Mouse (Mus musculus) kidney, postnatal 0 days (tissue): ENCODE data around the gene Ralgds. TPM values are rescaled to one million over a fixed set of nuclear protein-coding genes. Genes with fewer than 3 reads are reported as not detected.

Experiments used
- ATAC-seq: fragments of 200-750 bp; cut with Nextera tagmentation; replicated peaks from 2 replicates; pipeline ENCODE4 v1.8.0; 2017; ENCODE audit warnings: low read depth, moderate number of reproducible peaks, moderate TSS enrichment, moderate library complexity; ENCODE audit not compliant: low FRiP score
- DNase-seq: peaks from one replicate; pipeline ENCODE4 v3.0.0-alpha.2; 2016; ENCODE audit warnings: low spot score
- H3K27ac ChIP-seq: fragments of 300-500 bp; sonication (generic); 2 replicates; pipeline ENCODE4 v1.5.1; 2014; ENCODE audit warnings: mild to moderate bottlenecking
- H3K27me3 ChIP-seq: fragments of 300-500 bp; sonication (generic); 2 replicates; pipeline ENCODE4 v1.6.1; 2014; ENCODE audit warnings: low read length, mixed read lengths; ENCODE audit not compliant: insufficient read depth
- H3K36me3 ChIP-seq: fragments of 300-500 bp; sonication (generic); 2 replicates; pipeline ENCODE4 v1.6.1; 2014; ENCODE audit warnings: low read length, mixed read lengths; ENCODE audit not compliant: insufficient read depth
- H3K4me1 ChIP-seq: fragments of 300-500 bp; sonication (generic); replicated peaks from 2 replicates; pipeline ENCODE4 v1.6.1; 2014; ENCODE audit warnings: antibody characterized with exemption, low read length, mixed read lengths; ENCODE audit not compliant: insufficient read depth
- H3K4me2 ChIP-seq: fragments of 300-500 bp; sonication (generic); 2 replicates; pipeline ENCODE4 v1.6.1; 2014; ENCODE audit warnings: mild to moderate bottlenecking, low read length, moderate library complexity, mixed read lengths
- H3K4me3 ChIP-seq: fragments of 300-500 bp; sonication (generic); replicated peaks from 2 replicates; pipeline ENCODE4 v1.5.1; 2014; ENCODE audit warnings: low read depth, low read length
- H3K9ac ChIP-seq: fragments of 300-500 bp; sonication (generic); 2 replicates; pipeline ENCODE4 v1.6.1; 2014; ENCODE audit warnings: low read depth, low read length
- H3K9me3 ChIP-seq: fragments of 300-500 bp; sonication (generic); replicated peaks from 2 replicates; pipeline ENCODE4 v1.6.1; 2016; ENCODE audit warnings: low read length, inconsistent platforms, mixed read lengths
- CTCF ChIP-seq: IDR thresholded peaks from 2 replicates; pipeline ENCODE4 v1.5.1; 2016; ENCODE audit warnings: antibody characterized with exemption, low read depth, mild to moderate bottlenecking, moderate library complexity
- WGBS: fragments of 180-500 bp; shearing (Covaris S2); extraction: QIAGEN DNeasy Blood & Tissue Kit; methylation state at CpG from one replicate; pipeline ENCODE4 v1.1.7; 2014; 5-methylcytosine and 5-hydroxymethylcytosine counted together
- polyA plus RNA-seq: library from polyadenylated mRNA; unstranded; fragments of >200 nt; fragmentation: Nextera tagmentation; extraction: Ambion mirVana; gene quantifications from 2 replicates; pipeline ENCODE4 v1.2.1, GENCODE M21; 2015

The Ralgds gene
- polyA plus RNA-seq, 1 experiment from 2014 or later = 18.1 TPM

- Histone ChIP-seq H3K9me3 (no peaks in the 10 kb centered on the region), H3K4me2 (no peak overlapping the region), H3K9ac (no peak overlapping the region), H3K36me3 (peaks cover 61% of the 10 kb centered on the region), H3K4me3 (no peak overlapping the region), H3K27me3 (no peaks in the 10 kb centered on the region), H3K27ac (no peak overlapping the region), H3K4me1 (no peaks in the 10 kb centered on the region)
- TF ChIP-seq CTCF = no peak
- ATAC-seq = no peak
- DNase-seq = no peak
Observed at GRCm38 (mm10) chr2:28545976-28546375, 33.1 kb downstream of the Ralgds start.

- Histone ChIP-seq H3K4me3 (no peak overlapping the region), H3K4me1 (no peaks in the 10 kb centered on the region), H3K9ac (no peak overlapping the region), H3K4me2 (no peak overlapping the region), H3K9me3 (no peaks in the 10 kb centered on the region), H3K36me3 (peaks cover 67% of the 10 kb centered on the region), H3K27ac (no peak overlapping the region), H3K27me3 (no peaks in the 10 kb centered on the region)
- TF ChIP-seq CTCF = no peak
- DNase-seq (no peak), ATAC-seq (no peak)
- 74% methylated on average over 6 of the region's 6 CpGs for WGBS
Observed at GRCm38 (mm10) chr2:28546560-28546959, 33.6 kb downstream of the Ralgds start.

- Histone ChIP-seq H3K36me3 (peaks cover 71% of the 10 kb centered on the region), H3K4me1 (no peaks in the 10 kb centered on the region), H3K9ac (no peak overlapping the region), H3K27ac (no peak overlapping the region), H3K9me3 (no peaks in the 10 kb centered on the region), H3K4me2 (no peak overlapping the region), H3K27me3 (no peaks in the 10 kb centered on the region), H3K4me3 (no peak overlapping the region)
- ATAC-seq (peak; percentile 55), DNase-seq (peak; percentile 85)
- peak; percentile 99 for TF ChIP-seq CTCF
- 52% methylated on average over 11 of the region's 11 CpGs for WGBS
Observed at GRCm38 (mm10) chr2:28547237-28548172, 34.6 kb downstream of the Ralgds start.

GRCm38 (mm10) chr2:28549157-28549556 is 36.2 kb downstream of the Ralgds start:
- Histone ChIP-seq H3K9me3 (no peaks in the 10 kb centered on the region), H3K36me3 (peaks cover 69% of the 10 kb centered on the region), H3K27ac (no peak overlapping the region), H3K4me3 (no peak overlapping the region), H3K4me1 (no peaks in the 10 kb centered on the region), H3K27me3 (no peaks in the 10 kb centered on the region), H3K4me2 (no peak overlapping the region), H3K9ac (no peak overlapping the region)
- no peak for TF ChIP-seq CTCF
- ATAC-seq (no peak), DNase-seq (no peak)
- 92% methylated on average over 13 of the region's 13 CpGs for WGBS

- Histone ChIP-seq H3K4me1 (no peaks in the 10 kb centered on the region), H3K27ac (no peak overlapping the region), H3K4me2 (no peak overlapping the region), H3K36me3 (peaks cover 49% of the 10 kb centered on the region), H3K27me3 (no peaks in the 10 kb centered on the region), H3K4me3 (no peak overlapping the region), H3K9me3 (no peaks in the 10 kb centered on the region), H3K9ac (no peak overlapping the region)
- WGBS = 95% methylated on average over 5 of the region's 5 CpGs
- ATAC-seq (no peak), DNase-seq (no peak)
- no peak for TF ChIP-seq CTCF
Observed at GRCm38 (mm10) chr2:28552301-28552700, 39.4 kb downstream of the Ralgds start.

GRCm38 (mm10) chr2:28557452-28557851 is 44.5 kb downstream of the Ralgds start:
- Histone ChIP-seq H3K9ac (no peak overlapping the region), H3K36me3 (peaks cover 8% of the 10 kb centered on the region; the same call in 1 of the 2 replicates), H3K9me3 (no peaks in the 10 kb centered on the region), H3K4me2 (no peak overlapping the region), H3K27ac (no peak overlapping the region), H3K4me1 (no peaks in the 10 kb centered on the region), H3K4me3 (no peak overlapping the region), H3K27me3 (no peaks in the 10 kb centered on the region)
- no peak for DNase-seq
- no peak for ATAC-seq
- WGBS = 85% methylated on average over 5 of the region's 5 CpGs
- TF ChIP-seq CTCF = no peak
